Mouse (Mus musculus) ES-E14 (cell line): ENCODE measurements around the gene Cebpa. TPM values are rescaled to one million over a fixed set of nuclear protein-coding genes. Genes with fewer than 3 reads are reported as not detected.

Experiments
- DNase-seq: peaks from one replicate; pipeline ENCODE4 v3.0.0-alpha.2; 2013; ENCODE audit warnings: low read depth, low spot score
- H3K27ac ChIP-seq: 2 replicates; pipeline ENCODE4 v1.5.1; 2012; ENCODE audit warnings: low read depth, mild to moderate bottlenecking, low read length, moderate library complexity, mixed read lengths; ENCODE audit not compliant: poor library complexity, insufficient read depth, severe bottlenecking
- H3K36me3 ChIP-seq: 2 replicates; pipeline ENCODE4 v1.6.1; 2012; ENCODE audit warnings: mild to moderate bottlenecking, low read length, moderate library complexity, mixed read lengths; ENCODE audit not compliant: control insufficient read depth, poor library complexity, insufficient read depth, severe bottlenecking
- H3K4me1 ChIP-seq, 2 experiments: fragments of 150-350 bp in 1 of 2; sonication (generic) in 1 of 2; 2 replicates each; pipeline ENCODE4 v1.6.1; 2012; ENCODE audit warnings: low read length in 2 of 2, mild to moderate bottlenecking in 1 of 2, mixed read lengths in 1 of 2; ENCODE audit not compliant: control insufficient read depth in 2 of 2, insufficient read depth in 2 of 2, poor library complexity in 1 of 2
- H3K4me3 ChIP-seq, 2 experiments: fragments of 150-350 bp in 1 of 2; sonication (generic) in 1 of 2; 2 replicates each; pipeline ENCODE4 v1.5.1; 2012; ENCODE audit warnings: low read length in 2 of 2, low read depth in 1 of 2, mild to moderate bottlenecking in 1 of 2, mixed read lengths in 1 of 2; ENCODE audit not compliant: insufficient read depth in 1 of 2, poor library complexity in 1 of 2, severe bottlenecking in 1 of 2
- H3K9ac ChIP-seq: 2 replicates; pipeline ENCODE4 v1.6.1; 2012; ENCODE audit warnings: low read depth, mild to moderate bottlenecking, low read length, mixed read lengths; ENCODE audit not compliant: poor library complexity, insufficient read depth, severe bottlenecking
- H3K9me3 ChIP-seq: fragments of 150-350 bp; sonication (generic); 2 replicates; pipeline ENCODE4 v1.6.1; 2012; ENCODE audit warnings: low read depth, mild to moderate bottlenecking, low read length; ENCODE audit not compliant: control insufficient read depth, insufficient read depth
- CHD2 ChIP-seq: IDR thresholded peaks from 2 replicates; pipeline ENCODE4 v1.6.1; 2014; ENCODE audit warnings: mild to moderate bottlenecking, low read depth, low read length, inconsistent platforms
- HCFC1 ChIP-seq: IDR thresholded peaks from 2 replicates; pipeline ENCODE4 v1.6.1; 2012; ENCODE audit warnings: low read length, inconsistent platforms, borderline replicate concordance; ENCODE audit not compliant: insufficient read depth
- MAFK ChIP-seq: IDR thresholded peaks from 2 replicates; pipeline ENCODE4 v1.6.1; 2014; ENCODE audit warnings: mild to moderate bottlenecking, low read depth, low read length, inconsistent platforms; ENCODE audit not compliant: insufficient read depth
- ZC3H11A ChIP-seq: IDR thresholded peaks from 2 replicates; pipeline ENCODE4 v1.6.1; 2012; ENCODE audit warnings: low read depth, mild to moderate bottlenecking, inconsistent platforms, low read length, borderline replicate concordance
- ZNF384 ChIP-seq: IDR thresholded peaks from 2 replicates; pipeline ENCODE4 v1.6.1; 2012; ENCODE audit warnings: low read depth, low read length, inconsistent platforms
- in situ Hi-C, 2 experiments: fragments of 600-800 bp; cut with MboI; formaldehyde crosslinking; loops; one replicate each; pipeline ENCODE4 v1.15.1; 2025; ENCODE audit warnings: low sequenced_read_pairs in 2 of 2, inconsistent platforms in 1 of 2; ENCODE audit not compliant: unreplicated experiment in 2 of 2
- total RNA-seq: library from RNA; depleted of rRNA; stranded (reverse); fragments of 300-350 nt; gene quantifications from 2 replicates; pipeline ENCODE4 v1.2.3, GENCODE M21; 2012

Cebpa gene
- total RNA-seq, 1 experiment = 2.5 TPM

DNA sequence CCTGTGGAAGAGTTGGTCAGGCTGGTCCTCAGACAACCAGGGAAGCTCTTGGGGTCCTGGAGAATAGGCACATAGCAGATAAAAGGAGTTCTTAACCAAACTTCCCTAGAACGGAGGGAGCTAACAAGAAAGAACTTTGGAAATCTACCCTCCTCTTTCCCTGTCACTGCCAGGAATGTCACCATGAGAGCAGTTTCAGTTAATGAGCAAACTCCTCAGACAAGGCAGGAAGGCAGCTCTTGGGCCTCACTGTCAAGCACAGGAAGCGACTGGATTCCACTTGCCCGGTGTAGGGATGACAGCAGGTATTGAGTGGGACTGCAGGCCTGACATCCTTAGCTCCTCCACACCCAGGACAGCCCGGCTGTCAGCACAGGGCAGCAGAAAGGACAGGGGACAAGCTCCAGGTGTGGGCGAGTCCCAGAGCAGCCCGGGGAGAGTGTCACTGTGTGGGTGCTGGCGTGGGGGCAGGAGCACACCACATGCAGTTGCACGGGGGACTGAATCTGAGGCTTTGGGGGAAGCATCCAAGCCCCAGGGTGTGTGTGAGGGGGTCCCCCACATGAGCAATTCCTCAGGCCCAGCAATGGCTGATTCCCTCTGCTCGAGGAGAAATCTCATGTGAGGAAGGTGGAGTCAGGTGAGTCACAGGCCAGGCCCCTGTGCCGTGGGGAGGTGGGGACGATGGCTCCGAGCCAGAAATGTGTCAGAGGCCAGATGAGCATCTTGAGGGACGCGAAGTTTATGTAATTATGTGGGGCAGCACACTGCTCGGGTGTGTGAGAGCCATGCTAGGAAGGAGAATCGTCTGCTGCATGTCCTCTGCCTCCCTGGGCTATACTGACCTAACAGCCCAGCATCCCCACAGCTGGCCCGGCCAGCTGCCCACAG, 9.8 kb downstream of the Cebpa start:
- in situ Hi-C loops = no loop called here
- H3K4me1 ChIP-seq = no peaks in the 10 kb centered on the region
- no peak overlapping the region for H3K4me3 ChIP-seq
- H3K9ac ChIP-seq = no peak overlapping the region
- no peaks in the 10 kb centered on the region for H3K9me3 ChIP-seq
- no peak overlapping the region for H3K27ac ChIP-seq
- H3K36me3 ChIP-seq = no peaks in the 10 kb centered on the region
- TF ChIP-seq CHD2 = no peak
- TF ChIP-seq ZC3H11A = no peak
- TF ChIP-seq ZNF384 = no peak
- TF ChIP-seq MAFK = no peak
- TF ChIP-seq HCFC1 = no peak
- DNase-seq = no peak

DNA sequence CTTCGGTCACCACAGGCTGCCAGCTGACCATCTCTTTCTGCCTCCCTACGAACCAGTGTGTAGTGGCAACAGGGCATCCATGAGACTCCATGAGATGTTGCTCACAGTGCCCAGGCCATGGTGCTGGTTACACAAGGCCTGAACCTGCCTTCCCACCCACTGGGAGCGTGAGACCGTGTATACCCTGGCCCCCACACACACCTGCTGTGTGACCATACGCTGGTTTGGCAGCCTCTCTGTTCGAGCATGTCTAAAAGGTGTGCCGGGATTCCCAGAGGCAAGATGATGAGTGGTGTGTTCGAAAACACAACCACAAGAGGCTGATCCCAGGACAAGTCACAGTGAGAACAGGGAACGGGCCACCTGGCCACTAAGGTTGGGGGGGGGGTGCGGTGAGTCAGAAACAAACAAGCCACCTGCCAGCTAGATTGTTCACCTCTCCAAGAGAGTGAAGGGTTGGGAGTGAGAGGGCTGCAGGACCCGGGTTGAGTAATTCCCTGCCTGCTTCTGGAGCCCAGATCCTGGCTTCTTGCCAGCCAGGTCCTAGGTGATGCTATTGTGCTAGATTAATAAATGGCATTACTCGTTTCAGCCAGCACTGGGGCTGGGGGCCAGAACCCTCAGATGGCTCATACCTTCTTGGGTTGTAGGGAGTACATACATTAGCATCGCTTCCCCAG, 11.1 kb downstream of the Cebpa start:
- H3K27ac ChIP-seq = no peak overlapping the region
- peaks cover 0 to 4% of the 10 kb centered on the region in 2 experiments; a peak in 1 of 4 replicates for H3K4me1 ChIP-seq
- H3K9ac ChIP-seq = no peak overlapping the region
- TF ChIP-seq ZC3H11A (no peak), CHD2 (no peak), HCFC1 (no peak), MAFK (no peak), ZNF384 (no peak)
- no peak overlapping the region for H3K4me3 ChIP-seq
- no peaks in the 10 kb centered on the region for H3K9me3 ChIP-seq
- DNase-seq = no peak
- H3K36me3 ChIP-seq = no peaks in the 10 kb centered on the region
- in situ Hi-C loops = no loop called here

DNA sequence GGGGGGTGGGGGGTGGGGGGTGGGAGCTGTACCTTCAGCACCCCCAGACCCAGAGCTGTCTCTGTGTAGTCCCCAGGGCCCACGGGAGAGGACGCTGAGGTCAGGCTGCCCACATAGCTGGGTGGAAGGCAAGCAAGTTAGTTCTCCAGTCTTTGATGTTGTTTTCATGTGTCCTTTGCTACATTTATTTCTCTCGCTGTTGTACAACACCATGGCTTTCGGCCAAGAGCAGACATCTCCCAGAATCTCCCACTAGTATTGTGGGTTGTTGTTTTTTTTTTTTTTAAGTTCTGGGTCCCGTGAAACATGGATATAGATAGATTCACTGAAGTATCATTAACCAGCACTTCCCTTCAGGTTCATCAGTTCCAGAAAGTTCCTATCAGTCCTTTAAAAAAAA, 11.8 kb downstream of the Cebpa start:
- Histone ChIP-seq H3K9me3 (no peaks in the 10 kb centered on the region), H3K9ac (no peak overlapping the region), H3K36me3 (no peaks in the 10 kb centered on the region), H3K4me3 (no peak overlapping the region), H3K4me1 (peaks cover 0 to 5% of the 10 kb centered on the region in 2 experiments; a peak in 1 of 4 replicates), H3K27ac (no peak overlapping the region)
- in situ Hi-C loops = no loop called here
- DNase-seq = no peak
- TF ChIP-seq ZC3H11A (no peak), HCFC1 (no peak), MAFK (no peak), ZNF384 (no peak), CHD2 (no peak)

DNA sequence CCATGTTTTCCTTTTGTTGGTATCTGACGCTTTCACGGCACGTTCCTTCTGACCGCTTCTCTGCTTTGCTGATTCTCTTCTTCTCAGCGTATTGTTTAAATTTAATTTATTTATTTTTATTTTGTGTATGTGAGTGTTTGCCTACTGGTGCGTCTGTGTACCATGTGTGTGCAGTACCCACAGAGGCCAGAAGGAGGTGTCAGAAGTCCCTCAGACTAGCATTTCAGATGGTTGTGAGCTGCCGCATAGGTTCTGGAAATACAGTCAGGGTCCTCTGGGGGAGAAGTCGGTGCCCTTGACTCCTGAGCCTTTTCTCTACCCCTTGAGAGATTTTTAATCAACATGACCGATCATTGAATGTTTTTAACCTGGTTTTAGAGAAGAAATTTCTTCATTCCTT, 12.5 kb downstream of the Cebpa start:
- in situ Hi-C loops = no loop called here
- DNase-seq = no peak

More for the DNA sequence above, 12.5 kb downstream of the Cebpa start:
- H3K9ac ChIP-seq = no peak overlapping the region
- H3K4me3 ChIP-seq = no peak overlapping the region
- no peak overlapping the region for H3K27ac ChIP-seq
- peaks cover 0 to 5% of the 10 kb centered on the region in 2 experiments; a peak in 1 of 4 replicates for H3K4me1 ChIP-seq
- no peaks in the 10 kb centered on the region for H3K9me3 ChIP-seq
- TF ChIP-seq ZNF384 = no peak
- TF ChIP-seq HCFC1 = no peak
- TF ChIP-seq MAFK = no peak
- TF ChIP-seq CHD2 = no peak
- TF ChIP-seq ZC3H11A = no peak
- H3K36me3 ChIP-seq = no peaks in the 10 kb centered on the region
